Mouse (Mus musculus) heart, postnatal 36 days (tissue): Measurements from ENCODE around the gene Tmem259. TPM values are rescaled to one million over a fixed set of nuclear protein-coding genes. Genes with fewer than 3 reads are reported as not detected.

ENCODE experiments used
- DNase-seq, 2 experiments: peaks; one replicate each; pipeline ENCODE4 v3.0.0; 2021 to 2022
- intact Hi-C: fragments of 180-260 bp; cut with DNase I; formaldehyde crosslinking; loops from one replicate; pipeline ENCODE4 v1.15.1; 2025
- total RNA-seq, 2 experiments: library from RNA; stranded (reverse); gene quantifications; 2 replicates each; pipeline ENCODE4 v1.2.3; 2021

Tmem259 gene
- total RNA-seq, 2 experiments from 2014 or later: 107 to 120 TPM

DNA sequence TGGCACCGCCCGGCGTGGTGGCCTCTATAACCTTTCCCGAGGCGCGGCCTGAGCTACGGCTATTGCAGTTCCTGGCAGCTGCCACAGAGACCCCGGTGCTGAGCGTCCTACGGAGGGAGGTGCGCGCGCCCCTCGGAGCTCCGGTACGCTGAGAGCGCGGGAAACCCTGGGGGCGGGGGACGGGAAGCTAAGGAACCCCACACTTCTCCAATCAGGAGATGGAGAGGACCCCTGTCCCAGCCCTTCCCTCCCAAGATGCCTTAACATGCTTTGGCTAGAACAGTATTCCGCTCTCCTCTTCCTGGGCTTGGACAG is 13.0 kb downstream of the Tmem259 start:
- DNase-seq: no peak
- intact Hi-C loops: no loop called here

GRCm38 (mm10) chr10:79970415-79971182 is 13.5 kb downstream of the Tmem259 start, which contains the start of gene Grin3b:
Gene Grin3b, plus strand, starts transcription at chr10:79970715.
- intact Hi-C loops: no loop called here
- DNase-seq: no peak

DNA sequence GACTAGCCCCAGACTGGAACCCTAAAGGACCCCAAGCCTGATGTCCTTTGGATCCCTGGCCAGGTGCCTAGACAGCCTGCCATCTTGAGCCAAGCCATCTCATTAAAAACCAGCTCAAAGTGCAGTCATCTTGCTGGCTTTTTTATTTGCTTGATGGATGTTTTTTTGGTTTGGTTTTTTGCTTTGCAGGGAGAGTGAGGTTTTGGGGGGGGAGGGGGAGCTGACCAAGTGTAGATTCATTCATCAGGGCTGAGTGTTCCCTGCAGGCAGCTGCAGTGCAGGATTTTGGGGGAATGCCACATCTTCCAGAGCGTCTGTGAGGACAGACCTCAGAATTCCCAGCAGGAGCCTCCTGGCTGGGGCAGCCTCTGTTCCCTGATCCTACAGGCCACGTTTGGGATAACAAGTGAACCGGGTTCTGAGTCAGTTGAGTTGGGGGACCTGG is 15.0 kb downstream of the Tmem259 start:
- DNase-seq: no peak
- intact Hi-C loops: loop anchor here (5.0 kb wide), 1 partner anchor 158 kb away; no protein-coding TSS in a partner anchor

- intact Hi-C loops: loop anchor here (1.0 to 5.0 kb wide), 2 partner anchors 10 to 159 kb away; no protein-coding TSS in a partner anchor
- DNase-seq: no peak
These were observed 15.9 kb downstream of the Tmem259 start for GRCm38 (mm10) chr10:79968181-79968580.

DNA sequence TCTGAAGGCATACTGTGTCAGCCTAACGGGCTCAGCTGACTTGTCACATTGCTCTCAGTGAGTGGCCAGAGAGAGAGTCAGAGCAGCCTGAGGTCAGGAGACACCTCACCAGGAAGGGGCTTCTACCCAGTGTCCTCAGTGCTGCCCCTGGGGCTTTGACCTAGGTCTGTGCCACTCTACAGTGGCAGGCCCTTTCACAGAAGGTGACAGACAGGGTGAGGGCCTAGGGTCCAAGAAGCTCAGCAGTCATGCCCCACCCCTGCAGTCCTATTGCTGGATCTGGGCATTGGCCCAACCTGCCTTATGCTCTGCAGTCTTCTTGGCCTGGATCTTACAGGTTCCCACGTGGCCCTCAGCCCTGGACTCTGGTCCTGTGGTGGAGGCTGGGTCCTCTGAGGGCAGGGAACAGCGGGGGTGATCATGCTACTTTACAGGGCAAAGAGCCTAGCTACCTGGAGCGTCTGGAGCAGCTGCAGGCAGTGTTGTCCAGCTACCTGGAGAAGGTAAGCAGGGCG is 17.2 kb downstream of the Tmem259 start:
- DNase-seq: peak in 1 of 2 experiments; percentile 49
- intact Hi-C loops: loop anchor here (5.0 kb wide), 1 partner anchor 160 kb away; no protein-coding TSS in a partner anchor

DNA sequence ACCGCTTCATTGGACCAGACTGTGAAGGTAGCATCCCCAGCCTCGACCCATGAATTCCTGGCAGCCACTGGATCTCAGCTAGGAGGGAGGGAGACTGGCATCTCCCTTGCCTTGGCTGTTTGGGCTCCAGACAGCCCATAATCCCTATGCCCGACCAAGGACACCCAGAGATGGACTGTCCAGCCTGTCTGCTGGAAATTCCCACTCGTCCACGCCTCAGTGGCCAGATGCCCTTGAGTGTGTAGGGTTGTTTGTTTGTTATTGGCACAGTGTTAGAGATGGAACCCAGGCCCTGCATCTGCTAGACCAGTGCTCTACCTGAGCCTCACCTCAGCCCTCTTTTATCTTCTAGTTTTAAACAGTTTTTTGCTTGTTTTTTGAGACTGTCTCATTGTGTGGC is 18.8 kb downstream of the Tmem259 start:
- intact Hi-C loops: loop anchor here (5.0 kb wide), 1 partner anchor 162 kb away; no protein-coding TSS in a partner anchor
- no peak for DNase-seq

DNA sequence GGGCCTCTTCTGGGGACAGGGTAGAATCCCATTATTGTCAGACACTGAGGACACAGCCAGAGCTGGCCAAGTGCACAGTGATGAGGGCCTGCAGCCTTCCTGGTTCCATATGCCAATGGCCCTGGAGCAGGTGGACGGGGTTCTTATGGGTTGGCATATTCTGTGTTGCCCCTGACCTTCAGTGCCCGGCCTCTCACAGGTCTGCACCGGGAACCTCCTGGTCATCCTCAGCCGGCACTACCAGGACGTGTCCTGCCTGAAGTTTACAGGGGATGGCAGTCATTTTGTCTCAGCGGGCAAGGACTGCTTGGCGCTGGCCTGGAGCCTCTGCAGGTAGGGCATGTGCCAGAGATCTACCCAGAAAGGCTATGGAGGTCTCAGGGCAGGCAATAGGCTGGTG is 19.4 kb downstream of the Tmem259 start:
- intact Hi-C loops: loop anchor here (5.0 kb wide), 1 partner anchor 163 kb away; no protein-coding TSS in a partner anchor
- no peak for DNase-seq

- intact Hi-C loops: loop anchor here (1.0 to 2.0 kb wide), 3 partner anchors 21 to 182 kb away; partner anchors contain the start of gene Stk11
- DNase-seq: no peak
These were observed 23.3 kb downstream of the Tmem259 start for GRCm38 (mm10) chr10:79960671-79961294.

DNA sequence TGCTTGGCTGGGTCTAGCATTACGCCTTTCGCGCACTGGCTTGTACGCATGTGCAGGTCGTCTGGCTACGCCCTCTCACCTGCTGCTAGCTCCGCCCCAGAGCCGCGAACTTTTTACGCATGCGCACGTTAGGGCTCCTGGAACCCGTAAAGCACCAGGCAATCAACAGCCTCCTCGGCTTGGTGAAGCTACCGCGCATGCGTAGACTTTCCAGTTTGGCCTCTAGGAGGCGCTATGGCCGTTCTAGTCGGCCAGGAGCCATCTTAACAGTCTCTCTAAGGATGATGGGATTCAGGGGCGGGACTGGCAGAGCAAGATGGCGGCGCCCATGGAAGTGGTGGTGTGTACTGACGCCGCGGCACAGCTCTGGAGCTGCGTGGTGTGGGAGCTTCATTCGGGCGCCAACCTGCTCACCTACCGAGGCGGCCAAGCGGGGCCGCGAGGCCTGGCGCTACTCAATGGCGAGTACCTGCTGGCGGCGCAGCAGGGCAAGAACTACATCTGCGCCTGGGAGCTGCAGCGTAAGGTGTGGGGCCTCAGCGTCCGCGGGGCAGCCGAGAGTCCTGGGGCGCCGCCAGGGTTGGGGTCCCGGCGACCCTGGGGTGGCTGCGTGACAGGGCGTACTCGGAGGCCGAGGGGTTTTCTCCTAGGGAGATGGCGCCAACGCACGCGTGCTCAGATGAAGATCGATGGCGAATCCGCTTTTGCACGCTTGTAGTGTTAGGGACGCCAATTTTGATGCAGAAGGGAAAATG is 24.1 kb downstream of the Tmem259 start, which contains the start of gene Wdr18:
TSS of gene Wdr18 (plus strand) at position 306 of the 755 bp plus-strand sequence.
- DNase-seq: peak; percentile 99 to 100
- intact Hi-C loops: loop anchor here (2.0 kb wide), 3 partner anchors 67 to 183 kb away; partner anchors contain the start of gene Stk11

DNA sequence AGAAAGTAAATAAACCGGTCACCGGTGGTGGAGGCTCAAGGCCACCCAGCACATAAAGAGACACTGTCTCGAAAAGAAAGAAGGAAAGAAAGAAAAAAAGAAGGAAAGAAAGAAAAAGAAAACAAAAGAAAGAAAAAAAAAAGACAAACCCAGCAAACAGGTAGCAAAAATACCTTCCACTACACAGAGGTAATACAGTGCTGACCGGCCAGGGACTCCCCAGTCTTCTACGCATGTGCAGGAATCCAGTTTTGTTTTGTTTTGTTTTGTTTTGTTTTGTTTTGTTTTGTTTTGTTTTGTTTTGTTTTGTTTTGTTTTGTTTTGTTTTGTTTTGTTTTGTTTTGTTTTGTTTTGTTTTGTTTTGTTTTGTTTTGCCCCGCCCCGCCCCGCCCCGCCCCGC is 24.7 kb downstream of the Tmem259 start:
- DNase-seq: peak in 1 of 2 experiments; percentile 38
- intact Hi-C loops: loop anchor here (2.0 kb wide), 1 partner anchor 67 kb away; no protein-coding TSS in a partner anchor

- intact Hi-C loops: loop anchor here (1.0 to 2.0 kb wide), 3 partner anchors 33 to 123 kb away; no protein-coding TSS in a partner anchor
These were observed 25.9 kb downstream of the Tmem259 start for GRCm38 (mm10) chr10:79958140-79958816.

GRCm38 (mm10) chr10:79956643-79957154 is 27.4 kb downstream of the Tmem259 start:
- intact Hi-C loops: no loop called here
- no peak for DNase-seq

More at GRCm38 (mm10) chr10:79958140-79958816, 25.9 kb downstream of the Tmem259 start:
- DNase-seq: peak; percentile 83 to 86

- intact Hi-C loops: no loop called here
- DNase-seq: no peak
These were observed 28.4 kb downstream of the Tmem259 start for GRCm38 (mm10) chr10:79955691-79956090.

- DNase-seq: peak in 1 of 2 experiments; percentile 60
- intact Hi-C loops: loop anchor here (1.0 kb wide), 1 partner anchor 29 kb away; no protein-coding TSS in a partner anchor
These were observed 30.2 kb downstream of the Tmem259 start for GRCm38 (mm10) chr10:79953946-79954345.

DNA sequence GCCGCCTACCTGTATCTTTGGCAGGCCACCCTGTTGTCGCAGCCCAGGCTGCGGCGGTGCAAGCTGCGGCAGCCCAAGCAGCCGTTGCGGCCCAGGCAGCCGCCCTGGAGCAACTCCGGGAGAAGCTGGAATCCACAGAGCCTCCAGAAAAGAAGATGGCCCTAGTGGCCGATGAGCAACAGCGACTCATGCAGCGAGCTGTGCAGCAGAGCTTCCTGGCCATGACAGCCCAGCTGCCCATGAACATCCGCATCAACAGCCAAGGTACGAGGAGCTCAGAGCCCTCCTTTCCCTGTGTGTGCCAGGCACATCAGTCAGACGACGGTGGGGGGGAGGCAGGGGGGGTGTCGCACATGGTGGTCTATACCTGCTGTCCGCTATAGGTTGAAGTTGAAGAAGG is 33.5 kb downstream of the Tmem259 start:
- intact Hi-C loops: no loop called here

GRCm38 (mm10) chr10:79949873-79950272 is 34.3 kb downstream of the Tmem259 start:
- intact Hi-C loops: no loop called here
- no peak for DNase-seq

More for the DNA sequence above, 33.5 kb downstream of the Tmem259 start:
- DNase-seq: no peak

GRCm38 (mm10) chr10:79947502-79947901 is 36.6 kb downstream of the Tmem259 start:
- intact Hi-C loops: no loop called here
- no peak for DNase-seq

GRCm38 (mm10) chr10:79946752-79947322 is 37.3 kb downstream of the Tmem259 start:
- intact Hi-C loops: no loop called here
- DNase-seq: no peak
